ENCODE assay signal across 22 mouse cellular contexts in the genomic region with DNA sequence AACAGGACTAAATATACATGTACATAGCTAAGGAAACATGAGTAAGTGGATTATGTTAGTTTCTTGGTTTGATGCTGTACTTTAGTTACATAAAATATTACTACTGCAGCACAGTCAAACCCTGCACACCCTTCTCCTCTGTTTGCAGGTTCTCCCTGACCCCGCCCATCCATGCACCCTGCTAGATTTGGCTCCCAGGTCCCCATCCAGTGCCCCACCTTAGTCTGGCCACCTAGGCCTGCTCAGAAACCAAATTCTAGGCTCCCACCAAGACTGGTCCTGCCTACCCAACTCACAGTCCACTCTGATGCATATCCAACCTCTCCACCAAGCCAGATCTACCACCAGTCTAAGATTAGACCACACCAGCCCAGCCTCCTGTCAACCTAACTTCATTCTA. TPM values are rescaled to one million over a fixed set of nuclear protein-coding genes. Genes with fewer than 3 reads are reported as not detected.
A peak's percentile ranks its signal among the peaks of the same experiment; 100 is the strongest.
DNase-seq lines count a peak whose midpoint lies in the region; ATAC-seq and TF ChIP-seq lines count a peak whose summit lies in the region.
"Had no signal": no experiment of that assay in that cellular context is flagged by ENCODE, and none has a peak within 500 bp of the region (broad histone marks: within the 10 kb centered on the region; RNA-seq: fewer than 3 reads in every experiment).

No protein-coding gene starts in this region.

- no peak for TF ChIP-seq CTCF in liver, embryonic 14.5 days (IDR thresholded peaks at IDR 0.05; ENCODE audit: low read depth)

- no peaks in the 10 kb centered on the region for H3K27me3 ChIP-seq in forebrain, embryonic 16.5 days (replicated peaks; ENCODE audit: control insufficient read depth, insufficient read depth, low read length)
- H3K27me3 ChIP-seq in forebrain, embryonic 13.5 days: no peaks in the 10 kb centered on the region
- no peaks in the 10 kb centered on the region for H3K27me3 ChIP-seq in midbrain, embryonic 15.5 days (replicated peaks)
- H3K27me3 ChIP-seq in midbrain, embryonic 11.5 days (ENCODE audit: control insufficient read depth, insufficient read depth, low read length): no peaks in the 10 kb centered on the region
- H3K27me3 ChIP-seq in liver, embryonic 14.5 days (ENCODE audit: control insufficient read depth, insufficient read depth, low read length): no peaks in the 10 kb centered on the region
- H3K27me3 ChIP-seq in intestine, embryonic 16.5 days (replicated peaks; ENCODE audit: control insufficient read depth, insufficient read depth, low read length): no peaks in the 10 kb centered on the region
- H3K27me3 ChIP-seq: embryonic facial prominence, embryonic 12.5 days; Patski had no signal

- H3K4me2 ChIP-seq in forebrain, embryonic 16.5 days (ENCODE audit: low read length): no peak overlapping the region
- no peak overlapping the region for H3K4me2 ChIP-seq in forebrain, embryonic 13.5 days
- H3K4me2 ChIP-seq in midbrain, embryonic 15.5 days: no peak overlapping the region
- H3K4me2 ChIP-seq in midbrain, embryonic 11.5 days: no peak overlapping the region
- no peak overlapping the region for H3K4me2 ChIP-seq in liver, embryonic 14.5 days (ENCODE audit: low read depth)
- H3K4me2 ChIP-seq in intestine, embryonic 16.5 days (ENCODE audit: low read depth, low read length): no peak overlapping the region
- H3K4me2 ChIP-seq: embryonic facial prominence, embryonic 12.5 days had no signal

- WGBS in forebrain, embryonic 16.5 days: 100% methylated on average over 1 of the region's 1 CpGs
- 100% methylated on average over 1 of the region's 1 CpGs for WGBS in forebrain, embryonic 13.5 days
- WGBS in midbrain, embryonic 15.5 days: 100% methylated on average over 1 of the region's 1 CpGs
- 95% methylated on average over 1 of the region's 1 CpGs for WGBS in midbrain, embryonic 11.5 days
- 77% methylated on average over 1 of the region's 1 CpGs for WGBS in liver, embryonic 14.5 days (ENCODE audit: insufficient replicate concordance)
- WGBS in intestine, embryonic 16.5 days: 89% methylated on average over 1 of the region's 1 CpGs

- H3K4me1 ChIP-seq in forebrain, embryonic 16.5 days (replicated peaks; ENCODE audit: control insufficient read depth, insufficient read depth, low read length): 0 out of 2 replicates have a peak, but pooled peaks cover 2% of the 10 kb centered on the region
- H3K4me1 ChIP-seq in forebrain, embryonic 13.5 days: peaks cover 8% of the 10 kb centered on the region; the same call in 1 of the 2 replicates
- 0 out of 2 replicates have a peak, but pooled peaks cover 3% of the 10 kb centered on the region for H3K4me1 ChIP-seq in midbrain, embryonic 15.5 days
- H3K4me1 ChIP-seq in midbrain, embryonic 11.5 days (ENCODE audit: control insufficient read depth, insufficient read depth, low read length): no peaks in the 10 kb centered on the region
- peaks cover 0 to 5% of the 10 kb centered on the region in 2 experiments; a peak in 1 of 4 replicates for H3K4me1 ChIP-seq in liver, embryonic 14.5 days (replicated peaks; ENCODE audit: control insufficient read depth in 2 of 2, insufficient read depth in 2 of 2, low read length in 1 of 2)
- H3K4me1 ChIP-seq in intestine, embryonic 16.5 days (ENCODE audit: control insufficient read depth, insufficient read depth, low read length): no peaks in the 10 kb centered on the region
- H3K4me1 ChIP-seq: embryonic facial prominence, embryonic 12.5 days; midbrain, embryonic 10.5 days had no signal

- H3K4me3 ChIP-seq in forebrain, embryonic 16.5 days (replicated peaks; ENCODE audit: low read length): no peak overlapping the region
- H3K4me3 ChIP-seq in forebrain, embryonic 13.5 days: no peak overlapping the region
- no peak overlapping the region for H3K4me3 ChIP-seq in midbrain, embryonic 15.5 days
- H3K4me3 ChIP-seq in midbrain, embryonic 11.5 days (ENCODE audit: low read depth, low read length): no peak overlapping the region
- no peak overlapping the region for H3K4me3 ChIP-seq in liver, embryonic 14.5 days (ENCODE audit: insufficient read depth in 1 of 2, low read depth in 2 of 2, low read length in 2 of 2)
- no peak overlapping the region for H3K4me3 ChIP-seq in intestine, embryonic 16.5 days (ENCODE audit: low read length)
- H3K4me3 ChIP-seq: embryonic facial prominence, embryonic 12.5 days; midbrain, embryonic 10.5 days had no signal

- no peak for TF ChIP-seq EP300 in liver, embryonic 14.5 days (IDR thresholded peaks at IDR 0.05; ENCODE audit: low read depth)

- 0 out of 2 replicates have a peak, but pooled peaks have one; percentile 32 for ATAC-seq in forebrain, embryonic 16.5 days
- ATAC-seq in forebrain, embryonic 13.5 days: no peak
- ATAC-seq in midbrain, embryonic 15.5 days (replicated peaks): peak; percentile 31; the same call in 1 of the 2 replicates
- ATAC-seq in midbrain, embryonic 11.5 days (ENCODE audit: low FRiP score): no peak
- peak; percentile 64; the same call in 1 of the 2 replicates for ATAC-seq in liver, embryonic 14.5 days (ENCODE audit: insufficient read depth)
- ATAC-seq in intestine, embryonic 16.5 days: no peak
- ATAC-seq: lung, postnatal 0 days; Patski had no signal

- H3K9ac ChIP-seq in forebrain, embryonic 16.5 days (replicated peaks; ENCODE audit: low read depth, low read length): no peak overlapping the region
- no peak overlapping the region for H3K9ac ChIP-seq in forebrain, embryonic 13.5 days
- H3K9ac ChIP-seq in midbrain, embryonic 15.5 days: no peak overlapping the region
- no peak overlapping the region for H3K9ac ChIP-seq in midbrain, embryonic 11.5 days (ENCODE audit: low read length)
- no peak overlapping the region for H3K9ac ChIP-seq in liver, embryonic 14.5 days (replicated peaks)
- no peak overlapping the region for H3K9ac ChIP-seq in intestine, embryonic 16.5 days (ENCODE audit: low read depth, low read length)
- H3K9ac ChIP-seq: embryonic facial prominence, embryonic 12.5 days had no signal

- H3K36me3 ChIP-seq in forebrain, embryonic 16.5 days (ENCODE audit: control insufficient read depth, insufficient read depth): no peaks in the 10 kb centered on the region
- no peaks in the 10 kb centered on the region for H3K36me3 ChIP-seq in forebrain, embryonic 13.5 days (ENCODE audit: poor library complexity, severe bottlenecking)
- H3K36me3 ChIP-seq in midbrain, embryonic 15.5 days (replicated peaks): no peaks in the 10 kb centered on the region
- H3K36me3 ChIP-seq in midbrain, embryonic 11.5 days (ENCODE audit: control insufficient read depth, insufficient read depth, low read length): no peaks in the 10 kb centered on the region
- no peaks in the 10 kb centered on the region for H3K36me3 ChIP-seq in liver, embryonic 14.5 days (replicated peaks; ENCODE audit: control insufficient read depth, insufficient read depth, low read depth)
- H3K36me3 ChIP-seq in intestine, embryonic 16.5 days (ENCODE audit: control insufficient read depth, insufficient read depth, low read length): no peaks in the 10 kb centered on the region
- H3K36me3 ChIP-seq: embryonic facial prominence, embryonic 12.5 days; midbrain, embryonic 10.5 days had no signal

- no peak overlapping the region for H3K27ac ChIP-seq in forebrain, embryonic 16.5 days (ENCODE audit: low read length)
- H3K27ac ChIP-seq in forebrain, embryonic 13.5 days: no peak overlapping the region
- H3K27ac ChIP-seq in midbrain, embryonic 15.5 days: no peak overlapping the region
- H3K27ac ChIP-seq in midbrain, embryonic 11.5 days (ENCODE audit: low read depth, low read length): no peak overlapping the region
- H3K27ac ChIP-seq in liver, embryonic 14.5 days: no peak overlapping the region
- H3K27ac ChIP-seq in intestine, embryonic 16.5 days (ENCODE audit: low read length): no peak overlapping the region
- H3K27ac ChIP-seq: embryonic facial prominence, embryonic 12.5 days; macrophage; midbrain, embryonic 10.5 days had no signal

- DNase-seq in midbrain, embryonic 11.5 days (ENCODE audit: low spot score, missing footprints): no peak
- DNase-seq in liver, embryonic 14.5 days (ENCODE audit: low read depth in 3 of 3, low spot score in 3 of 3): no peak
- DNase-seq in left cerebral cortex, adult 9 months (ENCODE audit: low spot score in 2 of 2): no peak
- DNase-seq: adrenal gland, postnatal 36 days; cerebellum, adult 11 months; cerebellum, postnatal 14 days; gastrocnemius, postnatal 25 days; kidney, adult 18-20 months; layer of hippocampus, adult 9-11 months; left cerebral cortex, postnatal 4 days; retina, postnatal 1 day; right cerebral cortex, postnatal 25 days; spleen, adult 18-20 months had no signal

- H3K9me3 ChIP-seq in forebrain, embryonic 16.5 days (ENCODE audit: control insufficient read depth, low read length): no peaks in the 10 kb centered on the region
- H3K9me3 ChIP-seq in forebrain, embryonic 13.5 days (replicated peaks): no peaks in the 10 kb centered on the region
- H3K9me3 ChIP-seq in midbrain, embryonic 15.5 days: no peaks in the 10 kb centered on the region
- no peaks in the 10 kb centered on the region for H3K9me3 ChIP-seq in midbrain, embryonic 11.5 days (ENCODE audit: control insufficient read depth, low read length)
- H3K9me3 ChIP-seq in liver, embryonic 14.5 days (ENCODE audit: control insufficient read depth, low read length): no peaks in the 10 kb centered on the region
- no peaks in the 10 kb centered on the region for H3K9me3 ChIP-seq in intestine, embryonic 16.5 days (ENCODE audit: control insufficient read depth, low read length)
- H3K9me3 ChIP-seq: embryonic facial prominence, embryonic 12.5 days; midbrain, embryonic 10.5 days had no signal

RNA-seq across cellular contexts. Expression of a gene that starts 14.4 kb away (rescaled TPM):
- 68.1 and 70.3 TPM in 2 replicates for polyA plus RNA-seq in forebrain, embryonic 16.5 days (2015; fragmentation: Nextera tagmentation; extraction: Ambion mirVana)
- 71.4 and 74.6 TPM in 2 replicates for polyA plus RNA-seq in forebrain, embryonic 13.5 days (2015; fragmentation: Nextera tagmentation; extraction: Ambion mirVana)
- 60.1 and 67.0 TPM in 2 replicates for polyA plus RNA-seq in midbrain, embryonic 15.5 days (2015; fragmentation: Nextera tagmentation; extraction: Ambion mirVana)
- 57.4 and 58.5 TPM in 2 replicates for polyA plus RNA-seq in midbrain, embryonic 11.5 days (2014; fragmentation: Nextera tagmentation; extraction: Ambion mirVana)
- polyA plus RNA-seq in liver, embryonic 14.5 days (2012; rRNA removed): 6.1 and 9.2 TPM in 2 replicates
- polyA plus RNA-seq in liver, embryonic 14.5 days (2014; fragmentation: Nextera tagmentation; extraction: Ambion mirVana): 14.0 and 18.1 TPM in 2 replicates
- polyA plus RNA-seq in intestine, embryonic 16.5 days (2015; fragmentation: Nextera tagmentation; extraction: Ambion mirVana): 25.6 and 25.9 TPM in 2 replicates

Comparison
In these comparisons a context has a peak if more than half of its experiments do, and no peak if none do; other contexts are left out.
1. ATAC-seq: peak in forebrain, embryonic 16.5 days (single experiment), midbrain, embryonic 15.5 days (single experiment) and liver, embryonic 14.5 days (single experiment); none in forebrain, embryonic 13.5 days (single experiment), midbrain, embryonic 11.5 days (single experiment) and intestine, embryonic 16.5 days (single experiment).